In the genomic region with DNA sequence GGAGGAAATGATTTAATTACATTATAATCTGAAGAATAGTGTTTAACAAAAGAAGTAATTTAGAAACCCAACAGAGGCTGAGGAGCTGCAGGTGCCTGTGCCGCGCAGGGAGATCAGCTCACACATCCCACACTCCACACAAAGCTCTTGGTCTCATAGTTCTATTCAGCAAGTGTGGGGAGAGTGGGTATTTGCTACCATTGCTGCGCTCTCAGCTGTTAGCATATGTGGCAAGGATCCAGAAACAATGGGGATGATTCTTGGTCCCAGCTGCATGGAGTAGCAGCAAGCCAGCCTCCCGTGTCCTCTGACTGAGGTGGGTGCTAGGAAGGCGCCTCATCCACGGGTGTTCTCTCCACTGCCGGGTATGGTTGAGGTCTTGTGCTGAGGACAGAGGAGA, we compare ENCODE assay signal across 14 mouse cellular contexts.
DNase-seq lines count a peak whose midpoint lies in the region; TF ChIP-seq lines count a peak whose summit lies in the region.
"Had no signal": no experiment of that assay in that cellular context is flagged by ENCODE, and none has a peak within 500 bp of the region (broad histone marks: within the 10 kb centered on the region; RNA-seq: fewer than 3 reads in every experiment).

No protein-coding gene starts in this region.

- no peak for TF ChIP-seq POLR2A in brain, embryonic 14.5 days (IDR thresholded peaks at IDR 0.05; ENCODE audit: borderline replicate concordance, extremely low read depth, insufficient read depth, insufficient read length, poor library complexity, severe bottlenecking)

- intact Hi-C loops in left cerebral cortex, postnatal 4 days (cut with DNase I) = no loop called here
- intact Hi-C loops in left cerebral cortex, postnatal 14 days (cut with DNase I) = no loop called here

- DNase-seq in frontal cortex, postnatal 36 days (ENCODE audit: low spot score in 2 of 2) = peak; percentile 35 to 53
- DNase-seq in frontal cortex, postnatal 10 days (ENCODE audit: low spot score in 2 of 2) = no peak
- DNase-seq in left cerebral cortex, adult 9 months (ENCODE audit: low spot score in 2 of 2) = peak; percentile 37 to 38
- DNase-seq in left cerebral cortex, postnatal 4 days = no peak
- DNase-seq in brain, embryonic 14.5 days (ENCODE audit: low read depth) = peak; percentile 48
- DNase-seq in left cerebral cortex, postnatal 14 days (ENCODE audit: low spot score in 2 of 2) = peak; percentile 27 to 35
- DNase-seq in gastrocnemius, postnatal 4 days (ENCODE audit: low spot score in 2 of 2) = no peak
- DNase-seq: cerebellum, adult 9-11 months; embryo, embryonic 11 days; gastrocnemius, adult 2 months; heart, adult 2 months; lung, adult 18-20 months; lung, postnatal 4 days; thymus, postnatal 4 days had no signal

- TF ChIP-seq CTCF in brain, embryonic 14.5 days (IDR thresholded peaks at IDR 0.05; ENCODE audit: borderline replicate concordance, extremely low read depth, insufficient read depth, insufficient read length) = no peak

Comparison
In these comparisons a context has a peak if more than half of its experiments do, and no peak if none do; other contexts are left out.
1. DNase-seq: peak in frontal cortex, postnatal 36 days (2 of 2), left cerebral cortex, adult 9 months (2 of 2), brain, embryonic 14.5 days (single experiment) and left cerebral cortex, postnatal 14 days (2 of 2); none in frontal cortex, postnatal 10 days (0 of 2), left cerebral cortex, postnatal 4 days (single experiment) and gastrocnemius, postnatal 4 days (0 of 2).